Mouse (Mus musculus) liver, adult 2 months (tissue): ENCODE measurements around the gene Col25a1.

ENCODE experiments used
- CTCF ChIP-seq: fragments of 200-500 bp; IDR thresholded peaks from 2 replicates; pipeline ENCODE4 v1.5.1; 2011; ENCODE audit warnings: low read depth, low read length, control low read depth
- POLR2A ChIP-seq: fragments of 200-500 bp; IDR thresholded peaks from 2 replicates; pipeline ENCODE4 v1.6.1; 2011; ENCODE audit warnings: low read length, control low read depth; ENCODE audit not compliant: insufficient read depth; ENCODE audit errors: extremely low read depth

GRCm38 (mm10) chr3:130549066-130549465 lies 417.8 kb downstream of the Col25a1 start:
- TF ChIP-seq CTCF = no peak
- no peak for TF ChIP-seq POLR2A
